Mouse (Mus musculus): Measurements from ENCODE around the gene Stat2.
"Not testable (repeated sequence)": the region's sequence is repeated elsewhere in the genome, so short reads cannot be mapped to it uniquely, and the experiment has no call there.

Stat2 gene

DNA sequence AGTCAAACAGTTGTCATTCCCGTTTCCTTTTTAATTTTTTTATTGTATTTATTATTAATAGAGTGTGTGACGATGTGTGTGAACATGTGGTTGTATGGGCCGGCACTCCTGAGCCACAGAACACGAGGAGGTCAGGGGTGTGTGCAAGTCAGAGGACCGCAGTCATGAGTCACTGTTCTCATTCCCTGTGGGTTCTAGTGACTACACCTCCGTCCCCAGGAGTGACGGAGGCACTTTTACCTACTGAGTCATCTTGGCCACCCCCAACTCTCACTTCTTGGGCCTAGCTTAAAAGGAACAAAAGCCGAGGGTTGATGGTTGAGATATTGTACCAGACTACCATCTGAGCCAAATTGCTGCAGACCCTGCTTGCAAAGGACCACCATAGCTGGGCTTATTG, 14.0 kb upstream of the Stat2 start:
- peak in 1 of 2 experiments; percentile 25 for DNase-seq (ENCODE audit: low spot score in 2 of 2)

DNA sequence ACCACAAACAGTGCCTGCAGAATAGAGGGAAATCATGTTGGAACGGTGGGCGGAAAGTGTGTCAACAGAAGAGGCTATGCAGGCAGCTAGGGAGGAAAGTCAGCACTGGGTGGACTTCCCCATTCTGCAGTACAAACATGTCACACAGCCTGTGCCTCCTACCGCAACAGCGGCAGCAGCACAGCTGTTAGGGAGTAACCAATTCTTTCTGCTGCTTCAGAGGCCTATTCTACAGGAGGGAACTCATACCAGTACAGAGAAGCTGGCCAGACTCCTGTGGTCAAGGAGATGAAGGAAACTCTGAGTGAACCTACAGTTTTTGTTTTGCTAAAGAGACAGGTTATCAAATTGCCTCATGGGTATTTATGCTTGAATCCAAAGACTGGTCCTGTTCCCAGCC, 11.4 kb upstream of the Stat2 start:
- DNase-seq (ENCODE audit: low spot score in 2 of 2), result no peak

DNA sequence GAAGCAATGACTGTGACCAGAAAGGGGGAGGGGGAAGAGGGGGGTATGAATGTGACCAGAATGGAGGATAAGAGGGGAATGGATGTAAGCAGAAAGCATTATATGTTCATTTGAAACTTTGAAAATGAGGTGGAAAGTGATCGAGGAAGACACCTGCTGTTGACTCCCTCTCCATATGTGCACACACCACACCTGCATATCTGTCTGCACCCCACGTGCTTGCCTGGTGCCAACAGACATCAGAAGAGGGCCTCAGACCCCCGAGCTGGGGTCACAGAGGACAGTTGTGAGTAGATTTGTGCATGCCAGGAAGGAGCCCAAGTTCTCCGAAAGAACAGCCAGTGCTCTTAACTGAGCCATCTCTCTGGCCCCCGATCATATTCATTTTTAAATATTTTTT, 10.4 kb upstream of the Stat2 start:
- DNase-seq (ENCODE audit: low spot score in 2 of 2), result no peak

DNA sequence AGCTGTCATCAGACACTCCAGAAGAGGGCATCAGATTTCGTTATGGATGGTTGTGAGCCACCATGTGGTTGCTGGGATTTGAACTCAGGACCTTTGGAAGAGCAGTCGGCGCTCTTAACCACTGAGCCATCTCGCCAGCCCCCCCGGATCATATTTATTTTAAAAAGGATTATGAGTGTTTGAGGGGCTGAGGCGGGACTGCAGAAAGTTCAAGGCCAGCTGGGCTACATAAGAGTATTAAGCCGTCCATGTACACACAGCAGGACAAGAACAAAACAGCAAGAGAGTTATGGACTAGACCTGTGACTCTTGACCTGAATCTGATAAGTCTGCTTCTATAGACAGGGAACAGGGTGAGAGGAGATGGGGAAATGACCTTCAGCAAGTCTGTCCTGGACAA, 10.0 kb upstream of the Stat2 start:
- DNase-seq (ENCODE audit: low spot score in 2 of 2), result not testable (repeated sequence)

DNA sequence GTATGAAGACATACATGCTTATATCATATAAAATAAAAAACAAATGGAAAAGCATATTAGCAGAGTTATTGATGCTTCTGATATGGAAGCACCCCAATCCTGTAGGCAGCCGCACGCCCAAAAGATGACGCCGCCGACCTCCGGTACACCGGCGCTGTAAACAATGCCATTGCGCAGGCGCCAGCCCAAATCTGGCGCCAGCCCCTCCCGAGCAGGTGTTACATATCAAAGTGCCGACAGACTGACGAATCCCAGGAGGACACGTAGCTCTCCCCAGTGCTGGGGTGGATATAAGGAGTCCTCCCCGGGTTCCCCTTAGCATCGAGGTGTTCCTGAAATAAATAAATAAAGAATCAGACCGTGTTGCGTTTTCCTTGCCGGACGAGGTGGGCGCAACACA, 8.1 kb upstream of the Stat2 start:
- DNase-seq (ENCODE audit: low spot score in 2 of 2), result no peak

DNA sequence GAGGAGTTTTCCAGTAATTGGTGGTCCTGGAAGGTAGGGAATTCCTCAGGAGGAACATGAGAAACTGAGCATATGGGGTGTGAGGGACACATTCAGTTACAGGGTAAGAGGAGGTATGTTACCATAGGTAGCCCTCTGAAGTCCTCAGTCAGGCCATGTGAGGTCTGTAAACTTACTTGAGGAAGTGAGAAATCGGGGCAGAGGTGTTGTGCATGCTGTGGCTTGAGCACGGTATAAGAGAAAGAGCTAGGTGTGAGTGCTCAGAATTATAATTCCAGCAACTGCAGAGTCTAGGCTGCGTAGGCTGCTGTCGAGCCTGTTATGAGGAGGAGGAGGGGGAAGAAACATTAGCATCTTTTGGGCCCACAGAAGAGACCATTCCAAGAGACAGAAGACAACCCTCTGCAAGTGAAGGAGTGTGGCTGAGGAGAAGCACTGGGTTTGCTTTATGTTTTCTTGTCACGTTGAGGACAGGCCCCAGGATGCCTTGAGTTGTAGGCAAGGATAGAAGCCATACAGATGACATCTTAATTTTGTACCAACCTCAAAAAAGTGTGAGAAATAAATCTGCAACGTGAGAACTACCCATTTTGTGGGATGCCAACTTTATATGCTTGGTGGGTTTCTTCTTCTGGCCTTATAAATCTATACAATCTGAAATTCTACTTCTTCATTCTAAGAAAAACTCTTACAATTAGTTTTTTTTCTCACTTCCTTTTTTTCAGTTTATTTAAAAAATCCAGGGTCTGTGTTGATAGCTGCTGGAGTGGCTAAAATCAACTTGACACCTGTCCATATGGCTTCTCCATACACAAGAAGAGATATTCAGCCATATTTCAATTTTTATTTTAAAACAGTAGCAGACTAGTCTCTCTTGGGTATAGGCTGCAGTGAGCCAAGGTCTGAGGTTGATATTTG, 6.7 kb upstream of the Stat2 start:
- DNase-seq (ENCODE audit: low spot score in 2 of 2), result peak in 1 of 2 experiments; percentile 16

DNA sequence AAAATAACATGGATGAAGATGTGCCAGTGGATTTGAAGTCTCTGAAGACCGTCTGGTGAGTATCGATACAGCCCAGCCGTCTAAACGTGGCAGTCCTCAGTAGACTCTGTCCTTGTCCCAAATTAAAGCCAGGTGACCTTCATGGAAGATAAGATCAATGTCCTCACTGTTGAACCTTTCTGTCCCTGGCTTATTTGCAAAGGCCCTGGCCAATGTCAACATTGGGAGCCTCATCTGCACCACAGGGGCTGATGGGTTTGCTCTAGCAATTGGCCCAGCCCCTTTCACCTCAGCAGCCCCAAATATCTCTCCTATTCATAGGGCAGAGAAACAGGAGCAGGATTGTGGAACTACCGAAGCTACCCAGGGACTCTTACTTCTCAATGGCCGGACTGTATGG, 2.0 kb upstream of the Stat2 start, which contains the start of gene Apof:
TSS of gene Apof (plus strand) at position 301 of the 400 bp plus-strand sequence.
- no peak for DNase-seq (ENCODE audit: low spot score in 2 of 2)

DNA sequence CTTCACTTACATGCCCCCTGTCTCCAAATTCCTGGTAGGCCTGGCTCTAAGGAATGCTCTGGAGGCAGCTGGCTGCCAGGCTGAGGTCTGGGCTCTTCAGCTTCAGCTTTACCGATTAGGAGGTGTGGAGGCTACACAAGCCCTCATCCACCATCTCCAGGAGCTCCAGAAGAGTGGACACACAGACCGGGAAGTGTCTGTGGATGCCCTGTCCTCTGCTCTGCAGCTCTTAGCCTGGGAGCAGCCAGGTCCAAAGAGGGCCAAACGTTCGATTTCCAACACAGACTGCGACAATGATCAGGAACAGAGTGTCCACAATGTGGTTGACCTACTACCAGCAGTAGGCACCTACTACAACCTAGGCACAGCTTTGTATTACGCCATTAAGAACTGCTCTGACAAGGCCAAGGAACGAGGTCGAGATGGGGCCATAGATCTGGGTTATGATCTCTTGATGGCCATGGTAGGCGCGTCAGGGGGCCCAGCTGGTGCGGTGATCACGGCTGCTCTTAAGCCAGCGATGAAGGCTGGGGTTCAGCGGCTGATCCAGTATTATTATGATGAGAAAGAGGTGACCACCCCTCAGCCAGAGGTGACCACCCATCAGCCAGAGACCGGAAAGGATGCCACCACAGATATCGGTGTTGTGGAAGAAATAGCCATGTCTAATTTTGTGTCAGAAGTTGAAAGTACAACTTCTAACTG, 1.0 kb upstream of the Stat2 start:
- DNase-seq (ENCODE audit: low spot score in 2 of 2), result no peak

DNA sequence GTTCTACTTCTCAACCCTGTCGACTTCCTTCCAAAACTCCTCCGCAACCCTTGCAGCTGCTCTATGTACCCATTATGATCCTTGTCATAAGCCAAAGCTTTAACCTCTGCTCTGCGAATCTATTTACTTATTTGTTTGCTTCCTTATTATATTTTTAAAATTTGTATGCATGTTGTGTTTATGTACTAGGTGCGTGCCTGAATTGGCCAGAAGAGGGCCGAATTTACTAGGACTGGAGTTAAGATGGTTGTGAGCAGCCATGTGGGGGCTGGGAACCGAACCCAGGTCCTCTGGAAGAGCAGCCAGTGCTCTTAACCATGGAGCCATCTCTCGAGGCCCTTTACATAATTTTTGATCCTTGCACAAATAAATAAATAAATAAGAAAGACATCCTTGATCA, 507 bp downstream of the Stat2 start:
- no peak for DNase-seq (ENCODE audit: low spot score in 2 of 2)

DNA sequence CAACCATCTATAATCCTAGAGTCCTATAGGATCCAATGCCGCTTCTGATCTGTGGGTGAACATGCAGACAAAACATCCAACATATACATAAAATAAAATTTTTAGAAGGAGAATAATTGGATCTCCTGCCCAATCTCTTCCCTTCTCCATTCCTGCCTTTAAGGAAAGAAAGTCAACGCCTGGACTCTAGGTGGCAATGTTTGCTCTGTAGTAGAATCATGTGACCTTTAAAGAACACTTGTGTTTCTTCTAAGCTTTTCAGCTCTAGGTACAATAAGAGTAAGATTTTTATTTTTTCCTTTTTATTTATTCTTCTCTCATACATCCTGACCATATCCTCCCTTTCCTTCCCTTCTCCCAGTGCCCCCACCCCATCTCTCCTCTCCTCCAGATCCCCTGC, 1.5 kb downstream of the Stat2 start:
- no peak for DNase-seq (ENCODE audit: low spot score in 2 of 2)

DNA sequence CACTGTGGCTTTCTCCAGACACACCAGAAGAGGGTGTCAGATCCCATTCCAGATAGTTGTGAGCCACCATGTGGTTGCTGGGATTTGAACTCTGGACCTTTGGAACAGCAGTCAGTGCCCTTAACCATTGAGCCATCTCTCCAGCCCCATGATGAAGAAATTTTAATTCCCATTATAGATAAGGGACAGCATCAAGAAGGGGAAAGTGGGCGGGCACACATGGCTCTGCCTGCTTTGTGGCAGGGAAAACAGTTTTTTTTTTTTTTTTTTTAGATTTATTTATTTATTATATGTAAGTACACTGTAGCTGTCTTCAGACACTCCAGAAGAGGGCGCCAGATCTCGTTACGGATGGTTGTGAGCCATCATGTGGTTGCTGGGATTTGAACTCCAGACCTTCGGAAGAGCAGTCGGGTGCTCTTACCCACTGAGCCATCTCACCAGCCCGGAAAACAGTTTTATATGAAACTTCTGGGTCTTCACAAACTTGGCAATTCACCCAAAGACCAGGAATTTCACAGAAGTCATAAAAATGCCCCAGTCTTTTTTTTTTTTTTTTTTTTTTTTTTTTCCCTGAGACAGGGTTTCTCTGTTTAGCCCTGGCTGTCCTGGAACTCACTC, 2.6 kb downstream of the Stat2 start:
- not testable (repeated sequence) for DNase-seq (ENCODE audit: low spot score in 2 of 2)

DNA sequence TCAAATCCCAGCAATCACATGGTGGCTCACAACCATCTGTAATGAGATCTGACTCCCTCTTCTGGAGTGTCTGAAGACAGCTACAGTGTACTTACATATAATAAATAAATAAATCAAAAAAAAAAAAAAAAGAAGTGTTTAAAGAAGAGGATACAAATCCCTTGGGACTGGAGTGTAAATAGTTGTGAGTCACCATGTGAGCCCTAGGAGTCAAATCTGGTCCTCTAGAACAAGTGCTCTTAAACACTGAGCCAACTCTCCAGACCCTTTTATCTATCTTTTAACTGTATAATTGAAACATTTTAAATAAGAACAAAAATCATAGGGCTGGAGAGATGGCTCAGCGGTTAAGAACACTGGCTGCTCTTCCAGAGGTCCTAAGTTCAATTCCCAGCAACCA, 5.0 kb downstream of the Stat2 start:
- DNase-seq (ENCODE audit: low spot score in 2 of 2), result not testable (repeated sequence)

DNA sequence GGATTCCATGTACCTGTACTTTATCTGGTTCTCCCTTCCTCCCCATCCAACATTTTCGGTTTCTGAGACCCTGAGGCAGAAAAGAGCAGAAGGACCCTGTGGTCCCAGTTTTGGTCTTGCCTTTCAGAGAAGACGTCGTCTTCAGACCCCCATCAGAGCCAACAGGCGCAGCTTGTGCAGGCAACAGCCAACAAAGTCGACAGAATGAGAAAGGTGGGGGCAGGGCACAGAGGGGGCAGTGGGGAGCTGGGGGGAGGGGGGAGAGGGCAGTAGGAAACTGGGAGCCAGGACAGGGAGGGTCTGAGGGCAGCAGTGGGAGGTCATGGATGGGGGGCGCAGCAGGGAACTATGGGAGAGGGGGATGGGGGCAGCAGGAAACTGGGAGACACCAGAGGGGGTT, 7.8 kb downstream of the Stat2 start:
- DNase-seq (ENCODE audit: low spot score in 2 of 2), result no peak

DNA sequence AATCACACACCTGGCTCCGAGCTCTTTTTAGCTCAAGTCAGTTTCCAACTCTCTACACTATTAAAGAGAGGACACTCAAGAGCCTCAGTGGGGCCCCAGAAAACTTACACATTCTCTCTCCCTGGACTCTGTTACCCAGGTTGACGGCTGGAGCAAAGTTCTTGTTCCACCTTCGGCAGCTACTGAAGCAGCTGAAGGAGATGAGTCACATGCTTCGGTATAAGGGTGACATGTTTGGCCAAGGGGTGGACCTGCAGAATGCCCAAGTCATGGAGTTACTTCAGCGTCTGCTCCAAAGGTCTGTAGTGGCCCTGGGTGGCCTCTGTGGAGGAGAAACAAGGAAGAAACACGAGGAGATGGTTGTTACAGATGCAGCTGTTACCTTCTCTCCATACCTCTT, 10.6 kb downstream of the Stat2 start:
- no peak for DNase-seq (ENCODE audit: low spot score in 2 of 2)

DNA sequence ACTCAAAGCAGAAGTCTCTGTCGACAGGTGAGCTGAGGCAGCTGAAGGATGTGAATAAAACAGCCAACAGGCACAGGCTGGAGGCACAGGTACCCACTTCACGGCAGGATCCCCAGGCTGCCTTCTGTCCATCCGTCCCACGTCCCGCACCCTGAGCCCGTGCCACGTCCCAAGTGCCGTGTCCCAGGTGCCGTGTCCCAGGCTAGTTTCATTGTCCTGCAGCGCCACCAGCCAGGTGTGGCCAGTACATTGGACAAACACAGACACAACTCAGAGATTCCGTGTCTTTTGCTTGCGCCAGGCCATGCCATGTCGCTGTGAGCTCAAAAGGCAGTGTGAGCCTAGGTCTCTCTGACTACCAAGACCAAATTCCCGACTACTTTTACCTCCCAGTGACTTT, 11.3 kb downstream of the Stat2 start:
- DNase-seq (ENCODE audit: low spot score in 2 of 2), result no peak

DNA sequence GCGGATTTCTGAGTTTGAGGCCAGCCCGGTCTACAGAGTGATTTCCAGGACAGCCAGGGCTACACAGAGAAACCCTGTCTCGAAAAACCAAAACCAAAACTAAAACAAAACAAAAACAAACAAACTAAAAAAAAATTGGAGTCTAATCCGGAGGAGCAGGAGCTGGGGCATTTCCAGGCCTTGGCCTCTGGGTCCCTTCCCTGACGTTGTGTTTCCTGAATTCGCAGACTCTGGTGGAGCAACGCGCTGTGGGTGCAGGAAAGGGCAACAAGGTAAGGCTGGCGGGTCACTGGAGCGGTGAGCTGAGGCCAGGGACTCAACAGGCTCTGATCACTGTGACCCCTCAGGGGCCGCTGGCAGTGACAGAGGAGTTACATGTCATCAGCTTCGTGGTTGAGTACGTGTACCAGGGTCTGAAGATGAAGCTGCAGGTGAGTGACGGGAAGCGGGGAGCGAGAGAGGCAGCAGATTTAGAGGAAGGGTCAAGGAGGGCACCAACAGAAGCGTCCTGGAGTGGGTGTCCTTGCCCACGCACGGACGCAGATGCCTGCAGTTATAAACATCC, 12.6 kb downstream of the Stat2 start:
- DNase-seq (ENCODE audit: low spot score in 2 of 2), result no peak

DNA sequence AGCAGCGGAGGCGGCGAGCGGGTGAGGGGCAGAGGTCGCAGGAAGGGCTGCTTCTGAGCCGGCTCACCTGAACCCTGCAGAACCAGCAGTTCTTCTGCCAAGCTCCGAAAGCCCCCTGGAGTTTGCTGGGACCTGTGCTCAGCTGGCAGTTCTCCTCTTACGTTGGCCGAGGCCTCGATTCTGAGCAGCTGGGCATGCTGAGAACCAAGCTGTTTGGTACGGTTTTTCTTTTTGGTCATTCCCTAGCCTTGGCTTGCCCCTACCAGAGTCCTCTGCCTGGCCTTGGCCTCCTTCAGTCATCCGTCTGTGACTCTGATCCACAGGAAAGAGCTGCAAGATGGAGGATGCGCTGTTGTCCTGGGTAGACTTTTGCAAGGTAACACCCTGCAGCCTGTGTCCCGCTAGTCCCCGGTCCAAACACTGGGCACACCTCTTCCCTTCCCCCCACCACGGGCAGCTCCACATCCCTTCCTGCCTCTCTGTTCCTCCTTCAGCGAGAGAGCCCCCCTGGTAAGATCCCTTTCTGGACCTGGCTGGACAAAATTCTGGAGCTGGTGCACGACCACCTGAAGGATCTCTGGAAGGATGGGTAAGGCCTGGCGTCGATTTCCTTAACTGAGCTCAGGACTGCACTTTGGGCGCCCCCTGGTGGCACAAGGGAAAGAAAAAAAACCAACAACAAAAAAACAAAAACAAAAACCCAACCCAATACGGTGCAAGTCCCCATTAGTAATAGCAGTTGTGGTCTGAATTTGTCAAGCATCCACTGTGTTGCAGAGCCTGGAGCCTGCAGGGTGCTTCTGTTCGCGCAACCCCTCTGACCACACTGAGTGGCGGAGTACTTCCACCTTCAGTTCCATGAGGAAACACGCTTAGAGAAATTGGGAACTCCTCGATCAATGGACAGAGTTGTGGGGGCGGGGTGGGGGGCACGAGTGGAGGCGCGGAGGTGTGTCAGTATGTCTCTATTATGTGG, 13.5 kb downstream of the Stat2 start:
- peak; percentile 73 to 74 for DNase-seq (ENCODE audit: low spot score in 2 of 2)

DNA sequence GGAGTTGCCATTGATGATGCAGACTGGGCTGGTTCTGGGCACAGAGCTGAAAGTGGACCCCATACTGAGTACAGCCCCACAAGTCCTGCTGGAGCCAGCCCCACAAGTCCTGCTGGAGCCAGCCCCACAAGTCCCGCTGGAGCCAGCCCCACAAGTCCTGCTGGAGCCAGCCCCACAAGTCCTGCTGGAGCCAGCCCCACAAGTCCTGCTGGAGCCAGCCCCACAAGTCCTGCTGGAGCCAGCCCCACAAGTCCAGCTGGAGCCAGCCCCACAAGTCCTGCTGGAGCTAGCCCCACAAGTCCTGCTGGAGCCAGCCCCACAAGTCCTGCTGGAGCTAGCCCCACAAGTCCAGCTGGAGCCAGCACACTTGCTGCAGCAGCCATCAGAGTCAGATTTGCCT, 20.2 kb downstream of the Stat2 start:
- DNase-seq (ENCODE audit: low spot score in 2 of 2), result not testable (repeated sequence)

DNA sequence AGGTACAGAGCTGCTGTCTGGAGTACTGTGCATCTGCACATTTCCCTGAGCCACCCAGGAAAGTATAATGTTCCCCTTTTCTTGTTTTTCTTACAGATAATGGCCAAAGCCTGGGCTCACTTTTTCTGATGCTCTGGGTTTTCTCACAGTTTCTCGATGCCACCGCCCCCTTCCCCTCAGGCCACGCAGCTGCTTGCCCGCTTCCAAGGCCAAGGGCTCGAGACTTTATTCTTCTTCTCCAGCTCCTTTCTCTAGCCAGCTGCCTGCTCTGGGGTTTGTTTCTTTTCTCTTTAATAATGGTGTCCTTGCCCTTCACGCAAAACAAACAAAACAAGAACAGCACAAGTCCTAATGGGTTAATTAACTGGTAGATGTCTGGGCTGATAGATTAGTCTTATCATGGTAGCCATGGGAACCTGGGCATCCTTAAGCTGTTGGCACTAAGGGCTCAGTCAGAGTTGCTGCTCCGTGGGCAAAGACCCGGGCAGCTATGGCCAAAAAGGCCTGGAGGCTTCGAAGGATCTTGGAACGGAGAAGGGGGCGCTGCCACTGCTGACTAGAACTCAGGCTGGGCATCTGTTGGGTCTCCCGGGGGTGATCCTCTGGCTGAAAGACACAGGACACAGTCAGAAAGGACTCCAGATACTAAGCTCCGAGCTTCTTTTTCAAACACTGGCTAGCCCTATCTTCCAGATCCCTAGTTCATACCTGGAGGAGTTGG, 26.2 kb downstream of the Stat2 start:
- no peak for DNase-seq (ENCODE audit: low spot score in 2 of 2)

DNA sequence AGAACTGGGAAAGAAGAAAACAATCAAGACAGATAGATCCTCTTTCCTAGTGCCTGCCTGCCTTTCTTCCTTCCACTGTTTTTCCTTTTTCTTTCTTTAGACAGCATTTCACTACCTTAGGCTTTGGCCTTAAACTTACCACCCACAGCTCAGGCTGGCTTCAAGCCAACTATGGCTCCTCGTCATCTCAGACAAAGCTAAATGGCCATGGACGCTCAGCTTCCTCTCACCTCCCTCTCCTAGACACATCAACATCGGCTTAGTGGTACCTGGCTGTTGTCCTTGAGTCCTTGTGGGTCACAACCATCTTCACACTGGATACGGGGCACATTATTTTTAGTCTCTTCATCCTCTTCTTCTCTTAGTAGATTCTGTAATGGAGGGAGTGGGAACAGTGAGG, 26.9 kb downstream of the Stat2 start:
- no peak for DNase-seq (ENCODE audit: low spot score in 2 of 2)

All from right cerebral cortex, adult 2 months (tissue).